Mouse (Mus musculus): ENCODE measurements at regions not wholly inside any gene's neighbourhood (a gene's known extent, or its start where the extent isn't known, plus 50 kb on each side); places are given as distances from the start of the nearest gene placed in this dataset.
A peak's percentile ranks its signal among the peaks of the same experiment; 100 is the strongest.

DNA sequence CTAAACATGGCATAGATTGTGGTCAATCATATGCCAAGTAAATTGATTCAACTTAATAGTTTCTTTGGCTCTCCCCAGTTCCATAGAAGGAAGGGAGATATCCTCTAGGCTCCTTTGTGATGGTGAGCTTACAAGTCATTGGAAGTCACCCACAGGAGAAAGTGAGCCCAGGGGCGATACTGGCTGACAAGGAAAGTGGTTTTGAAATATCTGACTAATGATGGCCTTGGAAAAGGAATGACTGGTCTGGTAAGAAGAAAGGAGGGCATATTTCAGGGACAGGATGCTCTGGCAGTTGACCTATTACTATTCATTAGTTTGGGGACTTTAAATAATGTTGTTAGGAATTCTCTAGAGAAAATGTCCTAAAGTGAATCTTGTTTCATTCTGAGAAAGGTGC is 352.7 kb upstream of the Cdh11 start:
- intact Hi-C loops (cut with DNase I): no loop called here

GRCm38 (mm10) chr8:103144835-103145234 is 359.4 kb upstream of the Cdh11 start:
- no peak for DNase-seq
- intact Hi-C loops (cut with DNase I): no loop called here

More for the DNA sequence above, 352.7 kb upstream of the Cdh11 start:
- DNase-seq: no peak

- no peak for DNase-seq
- intact Hi-C loops (cut with DNase I): no loop called here
Measured at GRCm38 (mm10) chr8:103148013-103148412, 362.6 kb upstream of the Cdh11 start.

DNA sequence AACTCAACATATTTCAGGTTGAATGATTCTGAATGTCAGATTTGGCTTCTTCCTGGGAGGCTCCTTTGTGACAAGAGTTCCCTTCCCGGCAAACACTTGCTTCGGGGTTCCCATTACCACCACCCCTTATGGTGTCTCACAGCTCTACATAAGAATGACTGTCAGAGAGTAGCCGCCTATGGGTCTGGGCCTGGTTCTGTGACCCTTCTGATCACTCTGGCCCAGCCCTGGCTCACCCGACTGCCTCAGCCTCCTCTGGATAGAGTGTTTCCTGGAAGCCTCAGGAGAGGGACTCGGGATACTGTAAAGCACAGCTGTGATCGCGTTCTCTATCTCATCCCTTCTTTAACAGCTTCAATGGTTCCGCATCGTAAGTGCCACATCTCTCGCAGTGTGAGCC is 363.0 kb upstream of the Cdh11 start:
- intact Hi-C loops (cut with DNase I): no loop called here
- no peak for DNase-seq

DNA sequence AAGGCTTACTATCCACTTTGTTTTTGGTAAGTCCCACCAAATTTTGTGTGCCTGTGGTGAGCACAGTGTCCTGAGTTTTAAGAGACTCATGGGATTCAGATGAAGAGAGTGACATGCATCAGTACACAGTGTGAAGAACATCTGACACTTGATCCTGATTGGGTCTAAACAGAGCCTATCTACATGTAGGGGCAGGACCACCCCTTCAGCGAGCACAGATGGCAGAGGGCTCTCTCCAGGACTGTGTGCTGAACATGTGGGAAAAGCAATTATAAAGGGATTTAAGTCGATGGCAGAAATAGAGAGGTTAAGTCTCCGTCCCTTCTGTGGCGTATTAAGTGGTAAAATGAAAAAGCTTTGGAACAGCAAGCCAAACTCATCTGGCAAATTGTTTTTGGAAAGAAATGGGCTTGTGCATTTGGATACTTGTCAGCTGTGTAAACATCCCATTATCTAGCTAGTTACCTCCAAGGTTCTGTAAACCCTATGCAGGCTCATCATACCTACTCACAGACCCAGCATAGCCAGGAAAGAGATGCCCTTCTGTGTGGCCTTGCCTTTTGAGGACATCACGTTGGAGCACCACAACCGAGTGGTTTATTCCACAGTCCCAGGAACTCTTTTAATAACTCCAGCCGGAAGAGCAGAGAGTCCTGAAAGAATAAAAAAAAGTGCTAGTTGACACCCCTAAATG is 381.3 kb upstream of the Cdh11 start:
- intact Hi-C loops (cut with DNase I): no loop called here
- DNase-seq: peak; percentile 2

DNA sequence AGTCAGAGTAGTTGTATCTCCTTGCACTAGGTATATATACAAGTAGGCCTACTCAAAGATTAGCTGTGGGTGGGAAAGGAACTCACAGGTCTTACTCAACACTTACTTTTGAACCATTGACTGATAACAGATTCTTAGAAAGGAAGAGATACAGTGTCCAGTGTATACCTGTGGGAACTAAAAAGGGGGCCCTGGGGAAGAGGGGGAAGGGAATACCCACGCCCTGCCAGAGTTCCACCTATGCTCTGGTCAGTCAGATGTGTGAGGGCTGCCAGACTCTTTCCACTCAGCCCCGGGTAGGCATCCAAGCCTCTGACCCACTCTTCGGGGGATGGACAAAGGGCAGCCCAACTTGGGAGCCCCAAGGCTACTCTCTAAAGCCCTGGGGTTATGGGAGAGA is 387.9 kb upstream of the Cdh11 start:
- intact Hi-C loops (cut with DNase I): no loop called here

GRCm38 (mm10) chr8:103173803-103174429 is 388.5 kb upstream of the Cdh11 start:
- intact Hi-C loops (cut with DNase I): no loop called here
- DNase-seq: no peak

More for the DNA sequence above, 387.9 kb upstream of the Cdh11 start:
- DNase-seq: no peak

DNA sequence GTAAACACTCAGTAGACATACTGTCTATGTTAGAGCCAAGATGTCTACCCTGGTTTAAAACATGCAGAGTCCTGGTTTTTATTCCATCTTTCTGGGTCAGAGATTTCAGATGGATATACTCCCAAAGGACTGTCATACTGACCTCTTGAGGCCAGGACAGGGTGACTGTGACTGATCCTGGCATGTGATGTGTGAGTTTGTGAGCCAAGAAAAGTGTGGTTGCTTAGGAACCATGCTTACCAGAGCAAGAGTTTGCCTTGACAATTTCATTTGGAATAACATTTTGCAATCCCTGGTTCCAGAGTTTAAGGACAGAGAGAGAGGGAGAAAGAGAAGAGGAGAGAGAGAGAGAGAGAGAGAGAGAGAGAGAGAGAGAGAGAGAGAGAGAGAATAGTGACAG is 395.2 kb upstream of the Cdh11 start:
- intact Hi-C loops (cut with DNase I): no loop called here
- DNase-seq: no peak

GRCm38 (mm10) chr8:103188720-103189498 is 403.5 kb upstream of the Cdh11 start:
- no peak for DNase-seq
- intact Hi-C loops (cut with DNase I): no loop called here

- intact Hi-C loops (cut with DNase I): no loop called here
- DNase-seq: no peak
Measured at GRCm38 (mm10) chr8:103198251-103198650, 412.8 kb upstream of the Cdh11 start.

- DNase-seq: no peak
- intact Hi-C loops (cut with DNase I): no loop called here
Measured at GRCm38 (mm10) chr8:103199696-103200615, 414.5 kb upstream of the Cdh11 start.

DNA sequence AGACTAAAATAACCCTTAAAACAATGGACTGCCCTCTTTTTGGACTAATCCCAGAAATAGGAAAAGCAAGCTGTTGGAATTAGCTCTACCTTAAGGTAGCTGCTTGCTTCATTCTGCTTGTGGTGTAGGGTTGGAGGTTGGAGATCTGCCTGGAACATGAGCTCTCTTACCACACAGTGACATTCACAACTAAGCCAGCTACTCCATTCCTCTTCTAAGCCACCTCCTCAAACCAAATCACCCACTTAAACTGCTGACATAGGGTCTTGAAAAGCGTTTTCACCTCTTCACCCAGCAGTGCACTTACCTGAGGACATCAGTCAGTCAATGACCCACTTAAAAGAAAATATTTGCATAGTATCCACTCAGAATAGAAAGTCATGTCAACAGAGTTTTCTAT is 418.3 kb upstream of the Cdh11 start:
- DNase-seq: no peak
- intact Hi-C loops (cut with DNase I): no loop called here

- intact Hi-C loops (cut with DNase I): no loop called here
- no peak for DNase-seq
Measured at GRCm38 (mm10) chr8:103214606-103215005, 429.2 kb upstream of the Cdh11 start.

DNA sequence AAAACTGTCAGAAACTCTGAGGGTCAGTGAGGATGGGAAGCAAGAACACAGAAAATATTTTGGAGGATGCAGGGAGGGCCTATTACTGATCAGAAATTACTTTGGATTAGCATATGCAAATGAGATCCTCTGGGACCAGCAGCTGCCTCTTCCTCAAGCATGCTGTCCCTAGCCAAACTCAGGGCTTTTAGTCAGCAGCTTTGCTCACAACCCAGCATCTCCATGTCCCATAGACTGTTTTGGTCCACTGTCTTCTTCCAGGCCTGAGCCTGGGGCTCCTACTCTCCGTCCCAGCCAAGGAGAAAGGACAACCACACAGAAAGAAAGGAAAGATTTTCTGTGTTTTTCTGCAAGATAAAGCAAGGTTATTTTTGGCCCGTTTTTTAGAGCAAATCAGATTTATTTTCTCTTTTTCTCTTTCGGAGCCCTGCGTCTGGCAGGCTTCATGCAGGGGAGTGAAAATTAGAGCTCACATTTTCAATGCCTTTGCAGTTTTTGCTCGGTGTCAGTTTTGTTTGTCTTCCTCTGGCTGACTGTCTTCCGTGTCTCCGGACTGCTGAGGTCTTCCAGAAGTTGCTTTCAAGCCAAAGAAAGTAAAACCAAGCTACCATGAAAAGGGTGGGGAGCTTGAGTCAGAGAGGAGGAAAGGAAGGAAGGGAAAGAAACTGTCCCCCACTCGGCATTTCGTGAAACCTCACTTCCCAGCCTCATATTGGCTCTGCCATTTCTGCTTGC is 445.5 kb upstream of the Cdh11 start:
- intact Hi-C loops (cut with DNase I): no loop called here
- no peak for DNase-seq

DNA sequence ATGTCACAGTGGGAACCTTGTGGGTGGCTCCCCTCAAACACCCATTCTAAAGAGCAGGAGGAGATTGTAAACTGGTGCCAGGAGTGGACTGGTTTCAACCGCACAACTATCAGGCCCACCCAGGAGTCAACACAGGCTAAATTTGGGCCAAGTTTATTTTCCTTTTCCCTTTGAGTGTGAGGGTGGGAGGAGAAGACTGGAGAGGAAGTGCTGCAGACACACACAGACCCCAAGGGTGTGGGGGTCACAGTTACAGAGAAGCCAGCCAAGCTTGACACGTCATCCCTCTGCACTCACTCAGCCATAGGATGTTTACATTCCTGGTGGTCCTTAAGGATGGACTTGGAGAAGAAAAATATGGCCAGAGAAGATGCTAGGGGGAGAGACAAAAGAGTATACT is 448.9 kb upstream of the Cdh11 start:
- DNase-seq: peak; percentile 3
- intact Hi-C loops (cut with DNase I): no loop called here

- intact Hi-C loops (cut with DNase I): no loop called here
- DNase-seq: no peak
Measured at GRCm38 (mm10) chr8:103235614-103236013, 450.2 kb upstream of the Cdh11 start.

DNA sequence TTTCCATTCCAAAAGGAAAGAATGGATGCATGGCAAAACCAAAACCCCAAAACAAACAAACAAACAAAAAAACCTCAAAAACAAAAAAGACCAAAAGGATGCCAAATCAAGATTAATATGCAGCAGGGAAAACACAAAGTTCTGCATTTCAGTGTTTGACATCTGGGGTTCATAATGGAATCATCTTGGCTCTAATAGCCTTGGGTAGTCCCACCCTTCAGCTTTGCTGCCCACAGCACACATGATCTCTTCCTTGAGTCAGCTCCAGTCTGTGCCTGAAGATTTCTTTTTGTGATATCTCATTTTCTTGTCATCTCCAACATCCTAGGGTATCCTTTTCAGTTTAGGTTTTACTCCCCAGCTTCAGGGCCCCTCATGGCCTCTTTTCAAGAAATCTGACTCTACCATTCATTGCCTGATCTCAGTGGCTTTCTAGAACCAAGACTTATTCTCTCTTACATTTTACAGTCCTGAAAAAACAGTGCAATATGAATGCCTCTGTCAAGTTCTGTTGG is 453.1 kb upstream of the Cdh11 start:
- DNase-seq: no peak
- intact Hi-C loops (cut with DNase I): no loop called here

DNA sequence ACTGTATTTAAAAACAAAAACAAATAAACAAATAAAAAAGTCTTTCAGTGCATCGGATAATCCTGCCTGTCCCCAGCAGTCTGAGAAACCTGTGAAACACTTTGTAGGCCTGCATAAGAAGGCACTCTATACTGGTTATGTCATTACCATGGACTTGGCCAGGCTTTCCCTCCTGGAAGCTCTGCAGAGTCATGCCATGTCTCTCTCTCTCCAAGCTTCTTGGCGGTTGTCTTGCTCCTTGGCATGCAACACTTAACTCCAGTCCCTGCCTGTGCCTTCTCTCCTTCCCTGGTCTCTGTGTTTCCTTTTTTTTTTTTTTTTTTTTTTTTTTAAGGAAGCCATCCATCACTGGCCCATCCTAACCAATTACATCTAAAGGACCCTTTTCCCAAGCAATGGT is 458.7 kb upstream of the Cdh11 start:
- DNase-seq: no peak
- intact Hi-C loops (cut with DNase I): no loop called here

GRCm38 (mm10) chr8:103244658-103245057 is 459.2 kb upstream of the Cdh11 start:
- DNase-seq: no peak
- intact Hi-C loops (cut with DNase I): no loop called here

GRCm38 (mm10) chr8:103245864-103246263 is 460.4 kb upstream of the Cdh11 start:
- intact Hi-C loops (cut with DNase I): no loop called here
- DNase-seq: no peak
